Mouse (Mus musculus): ENCODE results near the gene Ect2.

The Ect2 gene

DNA sequence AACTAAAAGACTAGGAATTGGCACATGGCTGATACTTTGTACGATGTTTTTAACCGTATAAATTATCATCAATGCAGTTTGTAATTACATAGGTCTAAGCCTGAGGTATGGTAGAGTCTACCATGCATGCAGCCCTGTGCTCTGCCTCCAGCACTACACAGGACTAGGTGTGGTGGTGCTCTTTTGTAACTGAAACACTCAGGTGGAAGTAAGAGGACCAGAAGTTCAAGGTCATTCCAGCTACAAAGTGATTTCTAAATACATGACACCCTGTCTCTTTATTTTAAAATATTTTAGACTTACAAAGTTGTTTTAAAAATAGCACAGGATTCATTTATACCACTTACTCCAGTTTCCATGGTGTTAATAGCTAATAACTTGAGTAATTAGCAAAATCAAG lies 88.8 kb downstream of the Ect2 start:
- no peak for DNase-seq

DNA sequence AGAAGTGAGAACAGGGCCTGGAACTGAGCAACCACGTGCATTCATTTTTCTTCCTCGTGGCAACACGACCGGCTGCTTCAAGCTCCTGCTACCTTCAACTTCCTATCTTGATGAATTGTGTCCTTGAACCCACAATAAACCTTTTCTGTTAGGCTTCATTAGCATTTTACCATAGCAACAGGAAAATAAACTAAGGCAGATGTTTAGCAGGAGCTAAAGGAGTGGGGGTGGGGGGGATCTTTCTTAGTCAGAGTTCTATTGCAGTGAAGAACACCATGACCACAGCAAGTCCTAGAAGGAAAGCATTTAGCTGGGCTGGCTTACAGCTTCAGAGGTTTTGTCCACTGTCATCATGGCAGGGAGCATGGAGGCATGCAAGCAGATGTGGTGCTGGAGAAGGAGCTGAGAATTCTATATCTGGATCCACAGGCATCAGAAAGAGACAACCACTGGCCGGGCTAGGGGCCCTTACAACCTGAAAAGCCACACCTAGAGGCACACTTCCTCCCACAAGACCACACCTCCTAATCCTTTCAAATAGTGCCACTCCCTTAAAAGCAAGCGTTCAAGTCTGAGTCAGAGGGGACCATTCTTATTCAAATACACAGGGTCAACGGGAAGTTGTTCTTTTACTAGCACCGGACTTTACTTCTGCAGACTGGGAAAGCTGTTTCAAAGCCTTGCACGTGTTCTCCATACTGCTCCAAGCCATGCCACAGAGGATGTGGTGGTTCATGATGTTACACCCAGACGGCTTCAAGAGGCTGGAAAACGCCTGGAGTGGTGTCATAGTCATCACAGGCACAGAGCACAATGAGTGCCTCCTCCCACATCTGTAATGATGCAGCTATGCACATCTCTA lies 90.0 kb downstream of the Ect2 start:
- no peak for DNase-seq

DNA sequence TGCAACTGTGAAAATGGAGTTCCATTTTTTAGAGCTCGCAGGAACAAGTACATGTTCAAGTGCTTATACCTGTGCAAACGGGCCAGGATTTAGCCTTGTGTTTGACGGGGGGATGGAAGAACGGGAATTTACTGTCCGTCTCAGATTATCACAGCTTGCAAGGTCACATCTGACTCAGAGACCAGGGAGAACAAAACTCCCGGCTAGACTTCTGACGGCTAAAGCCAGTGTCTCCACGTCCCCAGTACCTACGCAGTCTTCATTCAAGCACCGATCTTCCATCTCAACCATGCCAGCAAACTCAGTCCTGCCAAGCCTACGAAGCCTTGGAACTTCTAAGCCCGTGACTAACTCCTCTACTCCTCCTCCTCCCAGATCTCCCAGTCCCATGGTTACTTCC lies 93.2 kb downstream of the Ect2 start:
- no peak for DNase-seq

DNA sequence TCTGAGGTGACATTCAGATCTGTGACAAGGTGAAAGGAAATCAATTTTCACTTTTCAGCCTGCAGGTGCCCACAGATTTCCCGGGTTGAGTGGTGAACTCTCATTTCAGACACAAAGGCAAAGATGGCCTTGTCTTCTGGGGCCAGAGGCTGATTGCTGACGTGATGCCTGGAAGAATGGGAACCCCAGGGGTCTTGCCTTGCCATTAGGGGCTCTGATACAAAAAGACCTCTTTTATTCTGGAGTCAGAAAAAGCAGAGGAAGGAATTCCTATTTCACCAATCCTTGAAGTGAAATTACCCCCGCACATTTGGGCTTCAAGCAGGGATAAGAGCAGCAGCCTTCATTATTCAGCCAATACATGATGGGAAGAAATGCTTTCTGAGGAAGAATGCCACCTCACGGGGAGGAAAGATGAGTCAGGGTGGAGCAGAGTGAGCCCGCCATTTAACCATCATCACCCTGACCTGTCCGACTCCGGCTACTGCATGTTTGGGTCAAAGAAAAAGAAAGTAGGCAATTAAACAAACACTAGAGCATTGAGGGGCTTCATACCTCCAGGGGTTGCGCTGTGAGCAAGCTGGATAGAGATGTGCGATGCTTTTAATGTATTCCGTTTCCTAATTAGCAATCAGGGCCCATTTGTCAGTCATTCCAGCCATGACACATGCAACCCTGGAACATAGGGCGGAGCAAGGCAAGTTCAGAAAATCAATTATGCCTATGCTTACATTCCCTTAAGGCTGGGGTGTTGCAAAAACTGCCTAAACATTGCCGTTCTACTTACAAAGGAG lies 94.0 kb downstream of the Ect2 start:
- DNase-seq: no peak

DNA sequence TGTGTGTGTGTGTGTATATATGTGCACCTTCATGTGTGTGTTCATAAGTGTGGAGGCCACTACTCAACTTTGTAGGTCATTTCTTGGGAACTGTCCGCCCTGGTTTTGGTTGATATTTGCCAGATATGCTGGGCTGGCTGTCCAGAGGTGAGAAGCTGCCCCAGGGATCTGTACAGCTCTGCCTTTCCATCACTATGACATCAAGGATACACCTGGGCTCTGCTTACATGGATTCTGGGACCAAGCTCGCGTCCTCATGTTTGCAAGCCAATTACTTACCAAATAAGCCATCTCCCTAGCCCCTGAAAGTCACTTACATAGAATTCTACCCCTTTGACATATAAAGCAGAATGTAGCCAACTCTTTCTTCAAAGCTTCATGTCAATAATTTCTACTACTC lies 98.2 kb downstream of the Ect2 start:
- DNase-seq: no peak

DNA sequence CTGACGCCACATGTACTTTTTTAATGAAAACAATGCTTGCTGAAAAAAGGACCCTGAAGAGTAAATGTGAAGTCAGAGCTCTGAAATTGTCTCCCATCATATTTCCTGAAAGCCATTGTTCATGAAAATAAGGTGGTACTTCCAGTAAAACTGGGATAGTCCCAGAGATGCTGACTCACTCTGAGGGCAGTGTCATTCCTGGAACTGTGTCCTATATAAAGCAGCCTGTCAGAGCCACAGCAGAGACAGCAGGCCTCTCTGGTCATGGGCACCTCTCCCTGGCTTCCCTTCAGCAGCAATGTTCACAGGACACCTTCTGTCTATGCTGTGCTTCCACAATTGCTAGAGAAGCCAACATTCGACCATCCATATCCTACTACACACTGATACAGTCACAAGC lies 98.9 kb downstream of the Ect2 start:
- no peak for DNase-seq

All from right cerebral cortex, postnatal 25 days (tissue).